Mouse (Mus musculus) midbrain, embryonic 15.5 days (tissue): Measurements from ENCODE around the gene Aifm2. TPM values are rescaled to one million over a fixed set of nuclear protein-coding genes. Genes with fewer than 3 reads are reported as not detected.

Experiments used
- ATAC-seq: fragments of 200-750 bp; cut with Nextera tagmentation; replicated peaks from 2 replicates; pipeline ENCODE4 v1.8.0; 2017; ENCODE audit warnings: moderate TSS enrichment
- H3K27ac ChIP-seq: fragments of 300-500 bp; sonication (generic); 2 replicates; pipeline ENCODE4 v1.5.1; 2015; ENCODE audit warnings: mild to moderate bottlenecking, inconsistent platforms
- H3K27me3 ChIP-seq: fragments of 300-500 bp; sonication (generic); replicated peaks from 2 replicates; pipeline ENCODE4 v1.6.1; 2015; ENCODE audit warnings: inconsistent platforms
- H3K36me3 ChIP-seq: fragments of 300-500 bp; sonication (generic); replicated peaks from 2 replicates; pipeline ENCODE4 v1.6.1; 2015; ENCODE audit warnings: inconsistent platforms
- H3K4me1 ChIP-seq: fragments of 300-500 bp; sonication (generic); 2 replicates; pipeline ENCODE4 v1.6.1; 2015; ENCODE audit warnings: inconsistent platforms
- H3K4me2 ChIP-seq: fragments of 300-500 bp; sonication (generic); 2 replicates; pipeline ENCODE4 v1.6.1; 2015; ENCODE audit warnings: inconsistent platforms, mild to moderate bottlenecking, moderate library complexity
- H3K4me3 ChIP-seq: fragments of 300-500 bp; sonication (generic); 2 replicates; pipeline ENCODE4 v1.5.1; 2015; ENCODE audit warnings: mild to moderate bottlenecking, inconsistent platforms
- H3K9ac ChIP-seq: fragments of 300-500 bp; sonication (generic); 2 replicates; pipeline ENCODE4 v1.6.1; 2015; ENCODE audit warnings: mild to moderate bottlenecking, inconsistent platforms
- H3K9me3 ChIP-seq: fragments of 300-500 bp; sonication (generic); 2 replicates; pipeline ENCODE4 v1.6.1; 2016; ENCODE audit warnings: inconsistent platforms
- WGBS: fragments of 180-500 bp; shearing (Covaris S2); methylation state at CpG from one replicate; pipeline ENCODE4 v1.1.7; 2015; ENCODE audit warnings: mixed read lengths; 5-methylcytosine and 5-hydroxymethylcytosine counted together
- polyA plus RNA-seq: library from polyadenylated mRNA; unstranded; fragments of >200 nt; fragmentation: Nextera tagmentation; extraction: Ambion mirVana; gene quantifications from 2 replicates; pipeline ENCODE4 v1.2.1, GENCODE M21; 2015

The Aifm2 gene
- polyA plus RNA-seq, 1 experiment from 2014 or later = 12.0 TPM

DNA sequence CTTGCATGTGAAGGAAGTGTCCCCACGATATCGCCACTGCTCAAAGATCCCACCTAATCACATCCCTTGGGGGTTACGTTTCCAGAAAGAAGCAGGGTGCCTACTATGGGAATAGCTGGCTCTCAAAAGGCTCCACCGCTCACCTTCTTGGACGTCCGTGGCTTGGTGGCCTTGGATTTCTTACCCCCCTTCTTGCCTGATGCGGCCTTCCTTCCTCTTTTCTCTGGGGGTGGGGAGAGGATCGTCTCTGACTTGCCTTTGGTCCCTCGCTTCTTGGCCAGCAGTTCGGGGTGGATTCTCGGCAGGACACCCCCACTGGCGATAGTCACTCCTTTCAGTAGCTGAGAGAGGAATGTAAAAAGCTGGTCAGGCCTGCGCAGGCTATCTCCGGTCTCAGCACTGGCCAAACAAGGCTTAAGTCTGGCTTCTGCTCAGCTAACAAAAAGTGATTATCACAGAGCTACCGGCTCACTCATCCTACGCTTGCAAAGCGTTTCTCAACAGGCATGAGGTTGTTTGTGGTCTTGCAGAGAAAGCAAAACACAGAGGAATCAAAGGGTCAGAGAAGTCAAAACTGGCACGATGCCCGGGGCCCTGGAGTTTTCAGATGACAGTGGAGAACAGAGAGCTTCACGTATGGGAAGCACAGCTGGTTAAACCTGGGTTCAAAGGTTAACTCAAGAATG, 36.6 kb downstream of the Aifm2 start:
- ATAC-seq = no peak
- 86% methylated on average over 20 of the region's 20 CpGs for WGBS
- no peak overlapping the region for H3K4me3 ChIP-seq
- H3K27me3 ChIP-seq = no peaks in the 10 kb centered on the region
- no peaks in the 10 kb centered on the region for H3K4me1 ChIP-seq
- no peak overlapping the region for H3K9ac ChIP-seq
- H3K9me3 ChIP-seq = no peaks in the 10 kb centered on the region
- H3K4me2 ChIP-seq = no peak overlapping the region
- H3K36me3 ChIP-seq = peaks cover 70% of the 10 kb centered on the region
- no peak overlapping the region for H3K27ac ChIP-seq

DNA sequence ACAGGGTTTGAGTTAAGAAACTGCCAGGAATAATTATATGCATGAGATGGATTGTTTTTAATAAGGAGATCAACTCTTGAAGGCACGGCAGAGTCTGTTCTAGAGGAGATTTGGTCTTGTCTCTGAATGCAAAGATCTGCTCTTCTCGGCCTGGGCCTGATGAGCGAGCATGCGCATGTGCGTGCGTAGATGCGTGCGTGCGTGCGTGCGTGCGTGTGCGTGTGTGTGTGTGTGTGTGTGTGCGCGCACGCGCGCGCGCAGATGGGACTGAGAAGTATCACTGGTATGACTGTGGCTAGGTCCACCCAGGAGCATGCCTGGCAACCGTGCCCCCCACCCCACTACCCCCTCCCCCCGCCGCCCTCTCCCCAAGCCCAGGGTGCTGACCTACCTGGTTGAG, 38.0 kb downstream of the Aifm2 start:
- WGBS = 95% methylated on average over 23 of the region's 23 CpGs
- no peak for ATAC-seq
- no peak overlapping the region for H3K4me3 ChIP-seq
- no peak overlapping the region for H3K9ac ChIP-seq
- no peak overlapping the region for H3K27ac ChIP-seq
- H3K36me3 ChIP-seq = peaks cover 62% of the 10 kb centered on the region
- H3K27me3 ChIP-seq = no peaks in the 10 kb centered on the region
- no peak overlapping the region for H3K4me2 ChIP-seq
- H3K9me3 ChIP-seq = no peaks in the 10 kb centered on the region
- H3K4me1 ChIP-seq = no peaks in the 10 kb centered on the region

DNA sequence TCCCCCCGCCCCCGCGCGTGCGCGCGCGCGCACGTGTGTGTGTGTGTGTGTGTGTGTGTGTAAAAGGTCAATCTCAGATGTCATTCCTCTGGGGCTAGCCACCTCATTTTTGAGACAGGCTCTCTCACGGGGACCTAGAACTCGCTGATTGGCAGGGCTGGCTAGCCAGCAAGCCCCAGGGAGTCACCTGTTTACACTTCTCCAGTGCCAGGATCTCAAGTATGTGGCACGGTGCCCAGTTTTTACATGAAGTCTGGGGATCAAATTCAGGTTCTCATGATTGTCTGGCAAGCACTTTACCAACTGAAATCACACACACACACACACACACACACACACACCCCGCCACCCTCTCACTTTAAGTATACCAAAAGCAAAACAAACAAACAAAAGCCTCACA, 42.0 kb downstream of the Aifm2 start:
- Histone ChIP-seq H3K4me3 (no peak overlapping the region), H3K36me3 (peaks cover 31% of the 10 kb centered on the region), H3K9me3 (no peaks in the 10 kb centered on the region), H3K27me3 (no peaks in the 10 kb centered on the region), H3K4me1 (no peaks in the 10 kb centered on the region; the same call in 1 of the 2 replicates), H3K4me2 (no peak overlapping the region), H3K9ac (no peak overlapping the region), H3K27ac (no peak overlapping the region)
- 94% methylated on average over 14 of the region's 14 CpGs for WGBS
- no peak for ATAC-seq

DNA sequence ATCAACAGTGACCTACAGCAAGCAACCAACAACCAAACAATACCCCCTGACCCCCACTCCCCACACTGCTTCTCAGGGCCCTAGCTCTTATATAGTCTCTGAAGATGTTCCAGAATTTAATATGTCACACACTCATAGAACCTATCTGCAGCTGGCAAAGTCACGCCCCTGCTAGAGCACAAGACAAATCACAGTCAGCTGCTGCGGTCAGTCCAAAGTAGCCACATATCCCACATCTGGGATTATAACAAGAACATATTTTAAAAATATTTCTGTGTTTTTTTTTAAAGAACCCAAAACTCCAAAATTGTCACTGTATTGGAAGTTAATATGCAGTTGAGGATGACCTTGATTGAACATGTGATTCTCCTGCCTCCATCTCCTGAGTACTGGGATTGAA, 43.8 kb downstream of the Aifm2 start:
- no peaks in the 10 kb centered on the region for H3K9me3 ChIP-seq
- H3K36me3 ChIP-seq = peaks cover 14% of the 10 kb centered on the region
- ATAC-seq = no peak
- H3K27ac ChIP-seq = no peak overlapping the region
- H3K4me1 ChIP-seq = no peaks in the 10 kb centered on the region; the same call in 1 of the 2 replicates
- no peaks in the 10 kb centered on the region for H3K27me3 ChIP-seq
- no peak overlapping the region for H3K4me3 ChIP-seq
- H3K4me2 ChIP-seq = no peak overlapping the region
- no peak overlapping the region for H3K9ac ChIP-seq
- 89% methylated on average over 2 of the region's 2 CpGs for WGBS

DNA sequence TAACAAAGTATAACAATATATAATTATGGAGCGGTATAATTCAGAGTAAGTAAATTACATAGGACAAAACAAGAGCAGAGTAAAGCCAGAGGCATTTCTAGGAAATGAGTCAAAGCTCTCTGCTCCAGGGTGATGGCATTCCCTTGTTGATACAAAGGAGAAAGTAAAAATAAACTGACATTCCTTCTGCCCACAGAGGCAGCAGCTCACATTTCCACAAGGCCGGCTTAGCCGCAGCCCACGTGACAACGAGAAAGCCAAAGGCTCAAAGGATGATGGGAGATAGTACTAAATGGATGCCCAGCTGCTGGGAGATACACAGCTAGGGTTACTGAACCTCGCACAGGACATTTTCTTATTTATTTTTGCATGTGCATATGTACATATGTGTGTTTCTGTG, 44.8 kb downstream of the Aifm2 start:
- 73% methylated on average over 6 of the region's 6 CpGs for WGBS
- H3K27me3 ChIP-seq = no peaks in the 10 kb centered on the region

DNA sequence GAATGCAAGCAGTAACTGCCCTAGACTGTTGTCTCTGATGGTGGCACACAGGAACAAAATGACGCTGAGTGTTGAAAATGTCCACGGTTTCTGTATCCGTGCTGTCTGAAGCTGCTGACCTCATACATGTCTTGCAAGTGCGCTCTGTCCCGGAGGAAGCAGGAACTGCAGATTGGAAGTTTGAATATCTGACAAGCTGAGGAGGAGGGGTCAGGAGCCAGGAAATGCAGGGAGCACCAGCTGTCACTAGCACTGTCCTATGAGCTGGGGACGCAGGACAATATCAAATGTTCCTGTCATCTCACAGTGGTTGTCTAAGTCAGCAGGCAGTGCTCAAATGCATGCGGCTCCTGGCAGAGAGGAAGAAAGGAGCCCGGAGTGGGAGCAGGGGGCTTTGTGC, 49.6 kb downstream of the Aifm2 start:
- H3K4me3 ChIP-seq = no peak overlapping the region
- 0 out of 2 replicates have a peak overlapping the region, but pooled peaks have one; percentile 38 for H3K27ac ChIP-seq
- 62% methylated on average over 8 of the region's 8 CpGs for WGBS

More for the DNA sequence above, 44.8 kb downstream of the Aifm2 start:
- Histone ChIP-seq H3K36me3 (peaks cover 14% of the 10 kb centered on the region), H3K27ac (no peak overlapping the region), H3K4me3 (no peak overlapping the region), H3K4me2 (no peak overlapping the region), H3K9me3 (no peaks in the 10 kb centered on the region), H3K4me1 (peaks cover 4% of the 10 kb centered on the region), H3K9ac (no peak overlapping the region)
- ATAC-seq = no peak

DNA sequence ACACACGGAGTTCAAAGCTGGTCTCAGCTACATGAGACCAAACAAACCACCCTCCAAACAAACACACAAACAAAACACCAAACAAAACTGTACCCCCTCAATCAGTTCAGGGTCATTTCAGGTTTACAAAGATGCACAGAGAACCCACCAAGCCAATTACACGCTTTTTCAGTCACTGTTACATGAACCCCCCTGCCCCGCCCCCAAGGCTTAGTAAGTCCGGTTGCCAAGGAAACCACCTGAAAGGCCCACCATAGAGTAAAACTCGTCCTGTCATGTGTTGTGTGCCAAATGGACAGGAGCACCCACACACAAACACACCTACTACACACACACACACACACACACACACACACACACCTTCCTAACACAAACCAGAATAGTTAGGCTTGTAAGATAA, 50.5 kb downstream of the Aifm2 start:
- no peak for ATAC-seq
- Histone ChIP-seq H3K4me3 (no peak overlapping the region), H3K9me3 (no peaks in the 10 kb centered on the region), H3K9ac (no peak overlapping the region), H3K4me2 (no peak overlapping the region), H3K27me3 (no peaks in the 10 kb centered on the region), H3K27ac (no peak overlapping the region), H3K4me1 (peaks cover 26% of the 10 kb centered on the region), H3K36me3 (no peaks in the 10 kb centered on the region)
- WGBS = 11% methylated on average over 5 of the region's 5 CpGs

More for the DNA sequence above, 49.6 kb downstream of the Aifm2 start:
- Histone ChIP-seq H3K9ac (no peak overlapping the region), H3K27me3 (no peaks in the 10 kb centered on the region), H3K4me2 (no peak overlapping the region), H3K36me3 (no peaks in the 10 kb centered on the region), H3K9me3 (no peaks in the 10 kb centered on the region), H3K4me1 (peaks cover 26% of the 10 kb centered on the region)
- ATAC-seq = no peak

DNA sequence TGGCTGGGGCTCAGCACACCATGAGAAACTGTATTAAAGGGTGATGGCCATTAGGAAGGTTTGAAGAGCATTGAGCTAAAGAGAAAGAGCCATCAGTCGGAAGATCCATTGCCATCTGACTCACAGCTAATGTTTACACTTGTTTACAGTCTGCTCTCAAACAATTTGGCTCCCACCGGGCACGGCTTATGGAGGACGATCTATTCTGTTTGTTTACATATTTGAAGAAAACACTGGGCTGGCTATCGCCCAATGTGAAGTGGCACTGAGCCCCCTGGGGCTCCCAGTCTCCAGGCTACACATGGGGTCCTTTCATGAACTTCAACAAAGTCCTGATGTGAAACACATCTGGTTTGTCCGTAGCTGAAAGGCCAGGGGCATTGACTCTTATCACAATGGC, 51.7 kb downstream of the Aifm2 start:
- WGBS = 69% methylated on average over 6 of the region's 6 CpGs
- H3K4me2 ChIP-seq = no peak overlapping the region
- no peak overlapping the region for H3K9ac ChIP-seq
- no peaks in the 10 kb centered on the region for H3K9me3 ChIP-seq
- H3K4me3 ChIP-seq = no peak overlapping the region
- H3K36me3 ChIP-seq = no peaks in the 10 kb centered on the region
- H3K4me1 ChIP-seq = peaks cover 26% of the 10 kb centered on the region
- no peak overlapping the region for H3K27ac ChIP-seq
- ATAC-seq = no peak
- H3K27me3 ChIP-seq = no peaks in the 10 kb centered on the region

DNA sequence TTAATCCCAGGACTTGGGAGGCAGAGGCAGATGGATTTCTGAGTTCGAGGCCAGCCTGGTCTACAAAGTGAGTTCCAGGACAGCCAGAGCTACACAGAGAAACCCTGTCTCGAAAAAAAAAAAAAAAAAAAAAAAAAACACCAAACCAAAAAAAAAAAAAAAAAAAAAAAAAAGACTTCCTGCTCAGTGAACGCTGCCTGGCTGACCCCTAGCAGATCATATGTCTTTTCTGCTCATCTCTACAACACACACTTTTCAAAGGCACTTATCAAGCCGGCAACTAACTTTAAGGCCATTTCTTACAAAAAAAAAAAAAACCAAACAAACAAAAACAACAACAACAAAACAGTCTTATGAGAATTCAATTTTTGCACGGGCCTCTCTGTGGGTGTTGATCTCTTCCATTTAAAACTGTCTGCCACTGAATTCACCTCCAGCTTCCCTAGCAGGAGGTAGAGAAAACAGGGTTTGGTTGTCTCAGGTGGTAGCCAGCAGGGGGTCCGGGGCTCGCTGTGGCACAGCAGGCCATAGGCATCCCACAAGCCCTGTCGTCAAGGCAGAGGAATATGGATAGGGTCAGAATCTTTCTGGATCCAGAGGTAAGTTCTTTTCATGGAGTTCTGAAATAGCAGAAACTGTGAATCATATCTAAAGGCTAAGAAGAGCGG, 66.5 kb downstream of the Aifm2 start:
- Histone ChIP-seq H3K27ac (peak overlapping the region; percentile 99), H3K4me2 (peak overlapping the region; percentile 61), H3K4me1 (peaks cover 34% of the 10 kb centered on the region), H3K4me3 (peak overlapping the region; percentile 78), H3K27me3 (no peaks in the 10 kb centered on the region), H3K36me3 (no peaks in the 10 kb centered on the region), H3K9ac (peak overlapping the region; percentile 95; the same call in 1 of the 2 replicates), H3K9me3 (no peaks in the 10 kb centered on the region)
- ATAC-seq = no peak
- WGBS = 20% methylated on average over 9 of the region's 9 CpGs

DNA sequence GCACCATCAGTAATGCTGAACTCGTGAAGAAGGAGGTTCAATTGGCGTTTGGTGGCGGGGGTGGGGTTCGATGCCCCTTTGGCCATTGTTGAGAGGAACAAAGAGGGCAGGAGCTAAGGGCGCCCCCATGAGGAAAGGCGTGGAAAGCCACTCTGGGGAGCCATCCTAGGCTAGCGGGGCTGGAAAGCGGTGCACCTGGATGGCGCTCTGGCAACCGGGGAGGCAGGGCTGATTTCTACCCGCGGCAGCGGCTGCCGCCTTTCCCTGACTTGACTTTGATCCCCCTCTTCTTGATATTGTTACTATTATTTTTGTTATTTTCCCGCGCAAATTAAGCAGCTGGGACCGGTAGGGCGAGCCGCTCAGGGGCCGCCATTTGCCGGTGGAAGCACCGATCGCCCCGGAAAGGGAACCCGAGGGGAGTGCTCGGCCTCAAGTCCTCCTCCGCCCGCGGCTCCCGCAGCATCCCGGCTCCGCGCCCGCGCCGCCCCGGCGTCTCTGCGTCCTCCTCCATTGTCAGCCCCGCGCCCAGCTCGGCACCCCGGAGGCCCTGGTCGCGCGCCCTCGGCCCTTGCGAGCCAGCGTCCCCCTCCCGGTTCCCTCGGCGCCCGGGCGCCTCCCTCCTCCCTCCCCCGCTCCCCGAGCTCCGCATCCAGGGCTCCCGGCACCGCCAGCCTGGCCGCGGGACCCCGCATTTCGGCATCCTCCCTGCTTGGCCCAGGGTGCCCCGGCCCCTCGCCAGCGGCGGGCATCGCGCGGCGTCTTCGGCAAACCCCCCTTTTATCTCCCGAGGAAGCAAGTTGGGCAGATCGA, 67.9 kb downstream of the Aifm2 start:
- ATAC-seq = peak; percentile 70
- peaks cover 34% of the 10 kb centered on the region for H3K4me1 ChIP-seq
- peak overlapping the region; percentile 61 for H3K4me2 ChIP-seq
- no peaks in the 10 kb centered on the region for H3K36me3 ChIP-seq
- H3K4me3 ChIP-seq = peak overlapping the region; percentile 78
- no peaks in the 10 kb centered on the region for H3K9me3 ChIP-seq
- H3K27ac ChIP-seq = peak overlapping the region; percentile 99
- WGBS = under 1% methylated on average over 62 of the region's 74 CpGs
- peak overlapping the region; percentile 95 for H3K9ac ChIP-seq
- no peaks in the 10 kb centered on the region for H3K27me3 ChIP-seq

DNA sequence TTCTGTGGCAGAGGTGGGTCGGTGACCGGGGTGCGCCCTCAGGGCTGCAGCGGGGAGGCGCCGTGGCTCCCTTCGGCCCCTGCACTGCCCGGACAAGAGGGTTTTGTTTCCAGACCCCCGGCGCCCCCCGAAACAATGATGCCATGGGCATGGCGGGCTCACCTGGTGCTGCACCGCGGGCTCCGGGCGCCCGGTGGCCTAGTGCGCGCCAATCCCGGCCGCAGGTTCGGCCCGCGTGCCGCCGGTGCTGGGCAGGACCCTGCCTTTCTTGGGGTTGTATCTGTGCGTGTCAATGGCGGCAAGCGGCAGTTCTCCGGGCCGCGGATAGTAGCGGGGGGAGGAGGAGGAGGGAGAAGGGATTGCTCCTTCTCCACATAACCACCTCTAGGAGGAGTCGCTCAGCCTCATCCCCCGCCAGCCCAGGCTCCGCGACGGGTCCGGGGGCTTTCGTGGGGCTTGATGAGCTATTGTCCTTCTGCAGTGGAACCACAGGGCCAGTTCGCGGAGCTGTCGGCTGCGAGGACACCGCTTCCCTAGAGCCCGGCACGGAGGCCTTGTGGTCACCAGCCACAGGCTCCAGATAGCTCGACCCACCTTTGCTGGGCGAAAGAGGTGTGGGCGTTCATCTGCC, 68.7 kb downstream of the Aifm2 start, which contains the start of gene H2afy2:
Gene H2afy2 (minus strand): TSS at position 527 of the 631 bp plus-strand sequence.
- Histone ChIP-seq H3K27ac (peak within 1 kb of the TSS; percentile 99), H3K9me3 (no peaks in the 10 kb centered on the region), H3K27me3 (no peaks in the 10 kb centered on the region), H3K4me1 (peaks cover 34% of the 10 kb centered on the region), H3K36me3 (no peaks in the 10 kb centered on the region), H3K4me2 (peak within 1 kb of the TSS; percentile 61), H3K9ac (peak within 1 kb of the TSS; percentile 95), H3K4me3 (peak within 1 kb of the TSS; percentile 78)
- WGBS = 2% methylated on average over 50 of the region's 50 CpGs
- peak; percentile 94 for ATAC-seq

DNA sequence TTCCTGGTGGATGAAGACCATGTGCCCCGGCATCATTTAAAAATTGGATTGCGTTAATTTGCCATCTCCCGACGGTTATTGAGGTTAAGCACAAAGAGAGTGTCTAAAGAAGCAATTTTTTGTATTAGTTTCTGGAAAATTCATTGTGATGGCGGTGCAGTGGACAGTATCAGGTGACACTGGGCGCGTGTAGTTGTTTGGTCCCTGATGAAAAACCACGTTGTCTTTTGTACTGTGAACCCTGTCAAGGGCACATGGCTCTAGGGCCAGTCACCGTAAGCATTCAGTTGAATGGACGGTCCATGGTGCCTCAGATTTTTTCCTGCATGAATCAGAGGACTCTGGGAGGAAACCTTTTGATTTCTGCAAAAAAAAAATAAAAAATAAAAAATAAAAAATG, 69.4 kb downstream of the Aifm2 start:
- peak overlapping the region; percentile 78 for H3K4me3 ChIP-seq
- no peaks in the 10 kb centered on the region for H3K27me3 ChIP-seq
- no peaks in the 10 kb centered on the region for H3K36me3 ChIP-seq
- no peaks in the 10 kb centered on the region for H3K9me3 ChIP-seq
- H3K4me1 ChIP-seq = peaks cover 34% of the 10 kb centered on the region
- peak overlapping the region; percentile 95 for H3K9ac ChIP-seq
- peak; percentile 59 for ATAC-seq
- H3K27ac ChIP-seq = peak overlapping the region; percentile 99
- WGBS = 12% methylated on average over 10 of the region's 10 CpGs
- H3K4me2 ChIP-seq = peak overlapping the region; percentile 61
